Mouse (Mus musculus): ENCODE results near the gene Mmp2. TPM values are rescaled to one million over a fixed set of nuclear protein-coding genes. Genes with fewer than 3 reads are reported as not detected.
"Not testable (repeated sequence)": the region's sequence is repeated elsewhere in the genome, so short reads cannot be mapped to it uniquely, and the experiment has no call there.

Mmp2 gene
- total RNA-seq, 1 experiment, result 54.8 TPM

DNA sequence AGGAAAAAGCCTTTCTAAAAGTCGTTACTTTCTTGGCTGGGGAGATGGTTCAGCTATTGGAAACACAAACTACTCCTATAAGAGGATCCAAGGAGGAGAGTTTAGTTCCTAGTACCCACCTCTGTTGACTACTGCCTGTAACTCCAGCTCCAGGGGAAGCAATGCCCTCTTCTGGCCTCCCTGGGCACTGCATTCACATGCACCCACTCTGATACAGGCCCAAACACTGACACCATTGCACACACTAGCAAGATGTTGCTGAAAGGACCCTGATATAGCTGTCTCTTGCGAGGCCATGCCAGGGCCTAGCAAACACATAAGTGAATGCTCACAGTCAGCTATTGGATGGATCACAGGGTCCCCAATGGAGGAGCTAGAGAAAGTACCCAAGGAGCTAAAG is 35.1 kb upstream of the Mmp2 start:
- H3K4me3 ChIP-seq (ENCODE audit: insufficient read depth in 1 of 2, low read depth in 1 of 2, low read length in 2 of 2, poor library complexity in 1 of 2, severe bottlenecking in 1 of 2); H3K4me1 ChIP-seq (ENCODE audit: control insufficient read depth in 2 of 2, insufficient read depth in 2 of 2, low read length in 2 of 2, poor library complexity in 1 of 2); H3K9ac ChIP-seq (ENCODE audit: insufficient read depth, low read depth, low read length, poor library complexity, severe bottlenecking); in situ Hi-C loops (cut with MboI; ENCODE audit: low sequenced_read_pairs in 2 of 2, unreplicated experiment in 2 of 2); H3K36me3 ChIP-seq (ENCODE audit: control insufficient read depth, insufficient read depth, low read length, poor library complexity, severe bottlenecking); DNase-seq (ENCODE audit: low read depth, low spot score); H3K9me3 ChIP-seq (ENCODE audit: control insufficient read depth, insufficient read depth, low read depth, low read length); H3K27ac ChIP-seq (ENCODE audit: insufficient read depth, low read depth, low read length, poor library complexity, severe bottlenecking): not testable (repeated sequence)
- peak; percentile 58; the same call in 1 of the 2 replicates for TF ChIP-seq ZC3H11A (IDR thresholded peaks at IDR 0.05; ENCODE audit: borderline replicate concordance, low read depth, low read length)

DNA sequence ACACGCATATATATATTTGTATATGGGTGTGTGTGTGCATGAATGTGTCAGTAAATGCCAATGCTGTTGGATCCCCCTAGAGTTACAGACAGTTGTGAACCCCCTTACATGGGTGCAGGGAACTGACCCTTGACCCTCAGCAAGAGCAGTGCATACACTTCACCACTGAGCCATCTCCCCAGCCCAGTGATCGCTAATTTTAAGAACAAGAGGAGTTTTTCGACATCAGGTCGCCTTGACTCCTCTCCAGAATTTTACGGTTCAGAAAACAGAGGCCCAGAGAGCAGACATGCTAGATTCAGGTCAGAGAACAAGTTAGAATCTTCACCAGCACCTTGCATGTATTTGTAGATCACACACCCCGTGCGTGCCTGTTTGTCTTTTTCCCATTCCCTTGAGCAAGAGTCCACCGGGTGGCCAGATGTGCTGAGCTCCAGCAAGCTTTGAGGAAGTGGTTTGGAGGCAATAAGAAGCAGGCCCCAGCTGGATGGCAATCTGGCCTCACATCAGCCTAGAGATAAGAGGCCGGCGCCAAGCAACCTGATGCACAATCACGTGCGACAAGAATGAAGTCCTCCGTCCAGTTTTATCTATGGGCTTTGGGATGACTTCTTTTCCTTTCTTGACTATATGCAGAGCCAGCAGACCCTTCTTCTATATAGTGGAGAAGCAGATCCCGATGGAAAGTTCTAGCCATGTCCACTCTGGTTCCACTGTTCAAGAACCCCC is 33.1 kb upstream of the Mmp2 start:
- no peak overlapping the region for H3K4me3 ChIP-seq (ENCODE audit: insufficient read depth in 1 of 2, low read depth in 1 of 2, low read length in 2 of 2, poor library complexity in 1 of 2, severe bottlenecking in 1 of 2)
- no peak overlapping the region for H3K27ac ChIP-seq (ENCODE audit: insufficient read depth, low read depth, low read length, poor library complexity, severe bottlenecking)
- H3K9ac ChIP-seq (ENCODE audit: insufficient read depth, low read depth, low read length, poor library complexity, severe bottlenecking), result no peak overlapping the region
- no peaks in the 10 kb centered on the region for H3K36me3 ChIP-seq (ENCODE audit: control insufficient read depth, insufficient read depth, low read length, poor library complexity, severe bottlenecking)
- H3K4me1 ChIP-seq (ENCODE audit: control insufficient read depth in 2 of 2, insufficient read depth in 2 of 2, low read length in 2 of 2, poor library complexity in 1 of 2), result no peaks in the 10 kb centered on the region
- in situ Hi-C loops (cut with MboI; ENCODE audit: low sequenced_read_pairs in 2 of 2, unreplicated experiment in 2 of 2), result no loop called here
- H3K9me3 ChIP-seq (ENCODE audit: control insufficient read depth, insufficient read depth, low read depth, low read length), result no peaks in the 10 kb centered on the region
- no peak for DNase-seq (ENCODE audit: low read depth, low spot score)
- no peak for TF ChIP-seq MAFK (IDR thresholded peaks at IDR 0.05; ENCODE audit: insufficient read depth, low read depth, low read length)
- no peak for TF ChIP-seq HCFC1 (IDR thresholded peaks at IDR 0.05; ENCODE audit: borderline replicate concordance, insufficient read depth, low read length)
- no peak for TF ChIP-seq CHD2 (IDR thresholded peaks at IDR 0.05; ENCODE audit: low read depth, low read length)
- TF ChIP-seq ZC3H11A (IDR thresholded peaks at IDR 0.05; ENCODE audit: borderline replicate concordance, low read depth, low read length), result no peak
- TF ChIP-seq ZNF384 (IDR thresholded peaks at IDR 0.05; ENCODE audit: low read depth, low read length), result no peak

DNA sequence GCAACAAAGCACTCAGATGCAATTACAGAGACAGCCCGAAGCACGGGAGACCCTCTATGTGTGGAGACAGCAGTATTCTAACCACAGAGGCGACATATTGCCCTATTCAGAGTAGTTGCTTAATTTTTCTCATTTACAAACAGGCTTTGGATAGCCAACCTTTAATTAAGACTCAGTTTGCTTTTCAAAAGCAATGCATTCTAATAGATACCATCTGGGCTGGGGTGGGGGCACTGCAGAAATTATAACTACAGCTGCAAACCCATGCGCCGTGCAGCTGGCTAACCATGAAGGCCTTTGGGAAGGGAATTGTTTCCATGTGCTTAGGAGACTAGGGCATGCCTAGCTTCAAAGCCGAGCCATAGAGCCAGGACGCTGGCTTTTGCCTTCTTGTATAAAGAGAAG is 29.6 kb upstream of the Mmp2 start:
- no peaks in the 10 kb centered on the region for H3K9me3 ChIP-seq (ENCODE audit: control insufficient read depth, insufficient read depth, low read depth, low read length)

DNA sequence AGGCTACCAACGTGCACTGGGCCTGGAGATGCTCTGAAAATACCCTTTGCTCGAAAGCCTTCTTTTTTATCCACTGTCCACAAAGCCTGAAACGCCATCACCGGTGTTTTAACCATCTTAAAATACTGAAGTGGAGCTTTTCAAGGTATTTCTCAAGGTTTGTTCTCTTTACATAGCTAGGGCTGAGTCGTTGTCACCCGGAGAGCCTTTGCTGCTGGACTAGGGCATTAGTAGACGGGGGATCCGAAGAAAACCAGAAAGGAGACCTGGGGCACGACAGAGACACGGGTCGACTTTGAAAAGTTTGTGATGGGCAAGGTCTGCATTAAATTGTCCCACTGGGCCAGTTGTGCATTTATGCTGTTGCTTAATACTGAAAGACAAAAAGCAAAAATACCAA is 27.7 kb upstream of the Mmp2 start:
- in situ Hi-C loops (cut with MboI; ENCODE audit: low sequenced_read_pairs in 2 of 2, unreplicated experiment in 2 of 2), result no loop called here
- no peak overlapping the region for H3K4me3 ChIP-seq (ENCODE audit: insufficient read depth in 1 of 2, low read depth in 1 of 2, low read length in 2 of 2, poor library complexity in 1 of 2, severe bottlenecking in 1 of 2)
- H3K36me3 ChIP-seq (ENCODE audit: control insufficient read depth, insufficient read depth, low read length, poor library complexity, severe bottlenecking), result no peaks in the 10 kb centered on the region
- TF ChIP-seq CHD2 (IDR thresholded peaks at IDR 0.05; ENCODE audit: low read depth, low read length), result no peak
- TF ChIP-seq ZC3H11A (IDR thresholded peaks at IDR 0.05; ENCODE audit: borderline replicate concordance, low read depth, low read length), result no peak
- TF ChIP-seq MAFK (IDR thresholded peaks at IDR 0.05; ENCODE audit: insufficient read depth, low read depth, low read length), result no peak
- H3K4me1 ChIP-seq (ENCODE audit: control insufficient read depth in 2 of 2, insufficient read depth in 2 of 2, low read length in 2 of 2, poor library complexity in 1 of 2), result no peaks in the 10 kb centered on the region
- no peak for DNase-seq (ENCODE audit: low read depth, low spot score)
- no peak overlapping the region for H3K9ac ChIP-seq (ENCODE audit: insufficient read depth, low read depth, low read length, poor library complexity, severe bottlenecking)
- no peak overlapping the region for H3K27ac ChIP-seq (ENCODE audit: insufficient read depth, low read depth, low read length, poor library complexity, severe bottlenecking)
- no peaks in the 10 kb centered on the region for H3K9me3 ChIP-seq (ENCODE audit: control insufficient read depth, insufficient read depth, low read depth, low read length)

More for the DNA sequence above, 29.6 kb upstream of the Mmp2 start:
- no peak overlapping the region for H3K4me3 ChIP-seq (ENCODE audit: insufficient read depth in 1 of 2, low read depth in 1 of 2, low read length in 2 of 2, poor library complexity in 1 of 2, severe bottlenecking in 1 of 2)
- no peak overlapping the region for H3K27ac ChIP-seq (ENCODE audit: insufficient read depth, low read depth, low read length, poor library complexity, severe bottlenecking)
- no peak for DNase-seq (ENCODE audit: low read depth, low spot score)
- TF ChIP-seq MAFK (IDR thresholded peaks at IDR 0.05; ENCODE audit: insufficient read depth, low read depth, low read length) (no peak), CHD2 (IDR thresholded peaks at IDR 0.05; ENCODE audit: low read depth, low read length) (no peak), ZC3H11A (IDR thresholded peaks at IDR 0.05; ENCODE audit: borderline replicate concordance, low read depth, low read length) (no peak), ZNF384 (IDR thresholded peaks at IDR 0.05; ENCODE audit: low read depth, low read length) (no peak), HCFC1 (IDR thresholded peaks at IDR 0.05; ENCODE audit: borderline replicate concordance, insufficient read depth, low read length) (no peak)
- no peaks in the 10 kb centered on the region for H3K4me1 ChIP-seq (ENCODE audit: control insufficient read depth in 2 of 2, insufficient read depth in 2 of 2, low read length in 2 of 2, poor library complexity in 1 of 2)
- H3K9ac ChIP-seq (ENCODE audit: insufficient read depth, low read depth, low read length, poor library complexity, severe bottlenecking), result no peak overlapping the region
- in situ Hi-C loops (cut with MboI; ENCODE audit: low sequenced_read_pairs in 2 of 2, unreplicated experiment in 2 of 2), result no loop called here
- H3K36me3 ChIP-seq (ENCODE audit: control insufficient read depth, insufficient read depth, low read length, poor library complexity, severe bottlenecking), result no peaks in the 10 kb centered on the region

DNA sequence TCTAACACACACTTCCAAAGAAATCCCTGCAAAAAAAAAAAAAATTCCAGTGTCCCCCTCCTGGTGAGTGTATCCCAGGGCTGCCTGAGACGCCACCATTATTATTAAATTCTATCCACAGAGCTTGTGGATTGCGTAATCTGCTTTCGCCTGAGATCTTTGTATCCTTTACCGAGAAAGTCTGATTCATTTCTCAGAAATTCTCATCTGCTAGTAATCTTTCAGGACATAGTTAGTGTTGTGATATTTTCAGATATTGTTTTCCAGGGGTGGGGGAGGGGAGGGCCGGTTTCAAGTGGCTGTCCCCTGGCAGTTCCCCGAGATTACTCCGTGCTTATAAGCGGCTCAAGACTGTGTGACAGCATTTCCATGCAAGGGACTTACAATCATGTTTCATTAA is 25.9 kb upstream of the Mmp2 start:
- Histone ChIP-seq H3K27ac (ENCODE audit: insufficient read depth, low read depth, low read length, poor library complexity, severe bottlenecking) (no peak overlapping the region), H3K36me3 (ENCODE audit: control insufficient read depth, insufficient read depth, low read length, poor library complexity, severe bottlenecking) (no peaks in the 10 kb centered on the region), H3K4me3 (ENCODE audit: insufficient read depth in 1 of 2, low read depth in 1 of 2, low read length in 2 of 2, poor library complexity in 1 of 2, severe bottlenecking in 1 of 2) (no peak overlapping the region), H3K9ac (ENCODE audit: insufficient read depth, low read depth, low read length, poor library complexity, severe bottlenecking) (no peak overlapping the region), H3K9me3 (ENCODE audit: control insufficient read depth, insufficient read depth, low read depth, low read length) (no peaks in the 10 kb centered on the region), H3K4me1 (ENCODE audit: control insufficient read depth in 2 of 2, insufficient read depth in 2 of 2, low read length in 2 of 2, poor library complexity in 1 of 2) (no peaks in the 10 kb centered on the region)
- in situ Hi-C loops (cut with MboI; ENCODE audit: low sequenced_read_pairs in 2 of 2, unreplicated experiment in 2 of 2), result no loop called here
- no peak for DNase-seq (ENCODE audit: low read depth, low spot score)
- TF ChIP-seq MAFK (IDR thresholded peaks at IDR 0.05; ENCODE audit: insufficient read depth, low read depth, low read length) (no peak), HCFC1 (IDR thresholded peaks at IDR 0.05; ENCODE audit: borderline replicate concordance, insufficient read depth, low read length) (no peak), CHD2 (IDR thresholded peaks at IDR 0.05; ENCODE audit: low read depth, low read length) (no peak), ZC3H11A (IDR thresholded peaks at IDR 0.05; ENCODE audit: borderline replicate concordance, low read depth, low read length) (no peak)
